Mouse (Mus musculus): Measurements from ENCODE around the gene Tmc4.
A peak's percentile ranks its signal among the peaks of the same experiment; 100 is the strongest.
"Not testable (repeated sequence)": the region's sequence is repeated elsewhere in the genome, so short reads cannot be mapped to it uniquely, and the experiment has no call there.

Gene Tmc4

DNA sequence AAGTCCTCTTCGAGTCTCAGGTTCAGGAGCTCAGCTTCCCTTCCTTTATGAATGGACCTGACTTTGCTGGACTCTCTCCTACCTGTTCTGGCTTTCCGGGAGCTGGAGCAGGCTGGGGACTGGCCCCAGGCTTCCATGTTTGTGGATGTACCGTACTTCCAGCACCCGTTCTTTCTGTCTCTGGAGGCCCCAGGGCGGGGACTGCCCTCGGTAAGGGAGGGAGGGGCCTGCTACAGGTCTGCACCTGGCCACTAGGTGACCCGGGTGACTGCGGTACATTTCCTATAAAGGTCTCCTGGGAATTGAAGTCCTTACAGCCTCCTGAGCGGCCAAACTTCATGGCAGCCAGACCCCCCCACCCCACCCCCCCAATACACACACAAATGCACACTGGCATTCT is at the start of gene Tmc4:
TSS of gene Tmc4 (minus strand) at position 212 of the 400 bp plus-strand sequence.
- DNase-seq = peak; percentile 58 to 86

DNA sequence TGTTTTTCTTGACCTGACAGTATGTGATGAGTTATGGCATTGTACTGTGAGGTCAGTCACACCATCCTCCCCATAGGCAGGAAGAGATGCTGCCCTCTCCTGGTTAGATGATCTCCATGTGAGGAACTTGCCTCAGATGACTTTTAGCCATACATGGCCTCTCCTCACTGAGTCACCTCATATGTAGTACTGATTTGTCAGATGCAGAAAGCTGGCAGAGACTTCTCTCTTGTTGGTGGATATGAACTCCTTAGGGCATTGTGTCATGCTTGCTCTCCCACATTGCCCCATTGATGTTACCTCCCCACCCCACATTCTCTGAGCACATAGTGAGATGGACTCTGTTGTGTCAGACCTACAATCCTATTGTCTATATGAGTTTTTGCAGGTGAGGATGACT is 48.1 kb upstream of the Tmc4 start:
- DNase-seq = not testable (repeated sequence)

GRCm38 (mm10) chr7:3720268-3720667 is 42.9 kb upstream of the Tmc4 start, which contains the start of gene Pirb:
Gene Pirb, minus strand, starts transcription at chr7:3720391.
- peak in 1 of 2 experiments; percentile 11 for DNase-seq

GRCm38 (mm10) chr7:3715249-3715648 is 37.9 kb upstream of the Tmc4 start:
- peak in 1 of 2 experiments; percentile 7 for DNase-seq

- peak in 1 of 2 experiments; percentile 31 for DNase-seq
Measured at GRCm38 (mm10) chr7:3712264-3712942, 35.0 kb upstream of the Tmc4 start.

DNA sequence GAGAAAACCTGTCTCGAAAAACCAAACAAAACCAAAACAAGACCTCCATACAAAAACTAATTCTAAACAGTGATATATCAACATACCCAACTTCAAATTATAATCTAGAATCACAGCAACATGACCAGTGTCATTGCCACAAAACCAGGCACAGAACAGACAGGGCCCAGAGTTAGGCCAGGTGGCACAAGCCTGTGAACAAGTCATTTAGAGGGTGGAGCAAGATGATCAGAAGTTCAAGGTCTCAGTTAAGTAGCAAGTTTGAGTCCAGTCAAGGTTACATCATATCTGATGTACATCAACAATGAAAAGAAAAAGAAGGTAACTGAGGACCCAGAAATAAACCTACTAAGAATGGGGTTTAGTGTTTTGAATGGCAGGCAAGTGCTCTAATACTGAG is 31.6 kb upstream of the Tmc4 start:
- peak in 1 of 2 experiments; percentile 6 for DNase-seq

- peak in 1 of 2 experiments; percentile 6 for DNase-seq
Measured at GRCm38 (mm10) chr7:3708447-3708980, 31.2 kb upstream of the Tmc4 start.

GRCm38 (mm10) chr7:3707568-3708413 is 30.4 kb upstream of the Tmc4 start:
- peak in 1 of 2 experiments; percentile 20 for DNase-seq

DNA sequence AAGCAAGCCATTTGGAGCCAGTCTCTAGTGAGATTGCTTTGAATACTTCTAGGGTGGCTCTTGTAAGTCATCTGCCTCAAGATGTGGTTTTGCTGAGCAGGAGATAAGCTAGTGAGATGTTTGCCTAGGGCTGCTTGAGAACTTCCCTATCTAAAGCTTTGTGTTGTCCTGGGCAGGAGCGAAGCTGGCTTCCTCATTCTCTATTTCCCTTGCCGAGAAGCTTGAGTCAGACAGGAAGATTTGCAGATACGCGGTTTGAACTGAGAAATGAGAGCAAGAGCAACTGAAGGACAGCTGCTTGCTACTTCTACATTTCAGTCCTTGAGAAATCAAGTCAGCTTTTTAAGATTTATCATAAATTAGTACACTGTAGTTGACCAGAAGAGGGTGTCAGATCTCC is 29.7 kb upstream of the Tmc4 start:
- DNase-seq = no peak

- DNase-seq = peak in 1 of 2 experiments; percentile 22
Measured at GRCm38 (mm10) chr7:3706343-3706934, 29.1 kb upstream of the Tmc4 start.

GRCm38 (mm10) chr7:3705911-3706310 is 28.6 kb upstream of the Tmc4 start:
- DNase-seq = peak in 1 of 2 experiments; percentile 25

GRCm38 (mm10) chr7:3705461-3705860 is 28.1 kb upstream of the Tmc4 start:
- DNase-seq = peak in 1 of 2 experiments; percentile 30

GRCm38 (mm10) chr7:3704475-3704874 is 27.1 kb upstream of the Tmc4 start:
- no peak for DNase-seq

GRCm38 (mm10) chr7:3703879-3704441 is 26.6 kb upstream of the Tmc4 start, which contains the start of gene Rps9:
Gene Rps9, plus strand, starts transcription at chr7:3703993.
- DNase-seq = peak; percentile 98

GRCm38 (mm10) chr7:3703148-3703878 is 26.0 kb upstream of the Tmc4 start:
- DNase-seq = no peak

GRCm38 (mm10) chr7:3698471-3698870 is 21.1 kb upstream of the Tmc4 start:
- no peak for DNase-seq

- peak in 1 of 2 experiments; percentile 47 for DNase-seq
Measured at GRCm38 (mm10) chr7:3694949-3695305, 17.6 kb upstream of the Tmc4 start.

DNA sequence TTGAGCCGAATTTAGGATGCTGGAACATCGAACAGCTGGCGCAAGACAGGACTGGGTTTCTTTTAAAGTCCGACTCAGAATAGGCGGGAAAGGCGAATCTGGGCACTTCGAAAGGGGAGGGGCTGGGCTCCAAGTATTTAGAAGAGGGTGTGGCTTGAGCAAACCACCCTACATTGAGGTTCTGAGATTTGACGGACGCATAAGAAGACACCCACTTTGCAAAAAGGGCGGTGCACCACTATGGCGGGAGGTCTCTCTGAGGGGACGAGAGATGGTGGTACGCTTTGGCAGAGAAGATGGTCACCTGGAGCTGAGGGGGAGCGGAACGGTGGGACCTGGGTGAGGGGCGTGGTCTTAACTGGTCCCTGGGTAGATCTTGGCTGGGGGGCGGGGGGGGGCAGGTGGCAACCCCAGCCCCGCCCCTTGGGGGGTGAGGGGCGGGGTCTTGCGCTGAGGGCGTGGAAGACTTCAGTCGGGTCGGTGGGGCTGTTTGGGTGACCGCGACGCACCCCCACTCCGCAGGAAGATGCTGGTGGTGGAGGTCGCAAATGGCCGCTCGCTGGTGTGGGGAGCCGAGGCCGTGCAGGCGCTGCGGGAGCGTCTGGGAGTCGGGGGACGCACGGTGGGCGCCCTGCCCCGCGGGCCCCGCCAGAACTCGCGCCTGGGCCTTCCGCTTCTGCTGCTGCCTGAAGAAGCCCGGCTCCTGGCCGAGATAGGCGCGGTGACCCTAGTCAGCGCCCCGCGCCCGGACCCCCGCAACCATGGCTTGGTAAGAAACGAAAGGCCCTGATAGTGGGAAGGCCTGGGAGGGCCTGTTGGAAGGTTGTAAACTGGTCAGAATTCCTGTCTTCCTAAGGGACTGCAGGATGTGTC is 17.0 kb upstream of the Tmc4 start:
- DNase-seq = peak; percentile 78 to 88

GRCm38 (mm10) chr7:3693809-3694075 is 16.4 kb upstream of the Tmc4 start:
- no peak for DNase-seq

- DNase-seq = peak; percentile 99
Measured at GRCm38 (mm10) chr7:3692987-3693808, 15.8 kb upstream of the Tmc4 start, which contains the start of gene Mboat7. Gene Mboat7, minus strand, starts transcription at chr7:3693523.

Data from kidney, postnatal 25 days (tissue).